Comparison of ENCODE assay signal across 8 mouse cellular contexts in the genomic region with DNA sequence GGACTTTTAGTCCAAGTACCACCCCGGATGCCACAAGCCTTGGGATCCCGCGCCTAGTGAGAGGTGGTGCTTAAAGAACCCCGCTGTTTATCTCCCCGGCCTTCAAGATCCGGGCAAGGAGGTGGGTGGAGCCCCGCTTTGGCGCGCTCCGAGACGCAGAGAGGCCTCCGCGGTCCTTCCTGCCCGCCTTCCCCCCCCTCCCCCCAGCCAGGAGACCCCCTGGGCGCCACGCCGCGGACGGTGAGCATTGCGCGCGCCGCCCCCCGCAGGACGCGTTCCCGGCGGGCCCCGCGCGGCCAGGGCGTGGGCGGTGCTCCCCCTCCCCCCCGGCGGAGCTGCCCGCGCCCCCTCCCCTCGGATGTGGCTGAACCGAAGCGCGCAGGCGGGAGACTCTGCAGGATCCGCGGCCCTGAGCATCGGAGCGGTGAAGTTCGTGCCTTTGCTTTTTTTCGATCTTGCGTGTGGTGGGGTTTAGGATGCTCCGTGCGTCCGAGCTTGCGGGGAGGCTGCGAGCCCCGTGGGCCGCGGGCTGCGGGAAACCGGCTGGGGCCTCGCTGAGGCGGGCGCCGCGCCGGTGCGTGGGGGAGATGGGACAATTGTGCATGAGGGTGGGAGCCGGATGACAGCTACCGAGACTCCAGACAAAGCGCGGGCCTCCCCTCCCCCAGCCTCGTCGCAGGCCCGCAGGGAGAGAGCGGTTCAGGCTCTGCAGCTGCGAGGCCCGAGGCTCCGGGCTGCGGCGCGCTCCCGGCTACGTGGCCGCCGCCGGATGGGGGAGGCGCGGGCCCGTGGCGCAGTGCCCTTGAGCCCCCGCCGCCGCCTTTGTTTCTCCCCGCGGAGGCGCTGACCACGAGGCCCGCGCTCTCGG. TPM values are rescaled to one million over a fixed set of nuclear protein-coding genes. Genes with fewer than 3 reads are reported as not detected.
DNase-seq lines count a peak whose midpoint lies in the region; ATAC-seq and TF ChIP-seq lines count a peak whose summit lies in the region.

A gene (plus strand): TSS at position 50 of the 868 bp plus-strand sequence.

- intact Hi-C loops in left cerebral cortex, postnatal 10 days (cut with DNase I): loop anchor here (10.0 kb wide), 1 partner anchor 384 kb away; no protein-coding TSS in a partner anchor

- TF ChIP-seq CTCF in hindbrain, postnatal 0 days (IDR thresholded peaks at IDR 0.05; ENCODE audit: low read depth): no peak

- H3K9me3 ChIP-seq in hindbrain, postnatal 0 days (ENCODE audit: low read length): no peaks in the 10 kb centered on the region

- H3K4me2 ChIP-seq in hindbrain, postnatal 0 days (ENCODE audit: low read depth, low read length): peak within 1 kb of the TSS; percentile 74

- under 1% methylated on average over 89 of the region's 99 CpGs for WGBS in hindbrain, postnatal 0 days

- peak within 1 kb of the TSS; percentile 100 for H3K9ac ChIP-seq in hindbrain, postnatal 0 days (replicated peaks; ENCODE audit: low read length)

- ATAC-seq in common myeloid progenitor, adult 5-6 weeks (replicated peaks; ENCODE audit: low read depth, poor library complexity, severe bottlenecking): peak; percentile 53
- ATAC-seq in hindbrain, postnatal 0 days: peak; percentile 86
- ATAC-seq in megakaryocyte progenitor cell, adult 5-6 weeks (replicated peaks; ENCODE audit: poor library complexity): peak; percentile 49

- H3K27me3 ChIP-seq in hindbrain, postnatal 0 days (ENCODE audit: insufficient read depth, low read length): no peaks in the 10 kb centered on the region

- peaks cover 15% of the 10 kb centered on the region for H3K4me1 ChIP-seq in hindbrain, postnatal 0 days (ENCODE audit: insufficient read depth, low read length)

- peak within 1 kb of the TSS; percentile 100 for H3K4me3 ChIP-seq in hindbrain, postnatal 0 days (ENCODE audit: low read length)

- peak within 1 kb of the TSS; percentile 100 for H3K27ac ChIP-seq in hindbrain, postnatal 0 days

- peak; percentile 58 for DNase-seq in adipocyte (ENCODE audit: low spot score)
- peak; percentile 44 to 63 for DNase-seq in gastrocnemius, adult 8-10 months (ENCODE audit: low spot score in 2 of 2)
- peak; percentile 96 for DNase-seq in hindbrain, postnatal 0 days (ENCODE audit: low spot score)
- peak; percentile 74 to 95 for DNase-seq in left cerebral cortex, postnatal 10 days (ENCODE audit: extremely low spot score in 1 of 2, low spot score in 2 of 2)
- DNase-seq in right cerebral cortex, postnatal 36 days (ENCODE audit: low spot score in 2 of 2): peak; percentile 59 to 67
- peak; percentile 73 to 83 for DNase-seq in urinary bladder, postnatal 4 days (ENCODE audit: low spot score in 2 of 2)

- peaks cover 14% of the 10 kb centered on the region for H3K36me3 ChIP-seq in hindbrain, postnatal 0 days (ENCODE audit: insufficient read depth, low read length)

RNA-seq across cellular contexts. Expression of the gene that starts here (rescaled TPM):
- 503 and 530 TPM in 2 replicates for total RNA-seq in common myeloid progenitor, adult 5-6 weeks (2017)
- total RNA-seq in gastrocnemius, adult 8-10 months (2022): 10 to 100 TPM; 42.8 to 52.3 (median 46.3) TPM
- total RNA-seq in hindbrain, postnatal 0 days (2014; rRNA removed): 82.1 and 87.9 TPM in 2 replicates
- polyA plus RNA-seq in hindbrain, postnatal 0 days (2015; fragmentation: Nextera tagmentation; extraction: Ambion mirVana): 463 and 522 TPM in 2 replicates
- 100 to 1,000 TPM; 171 to 176 TPM for total RNA-seq in left cerebral cortex, postnatal 10 days (2021)
- 277 and 292 TPM in 2 replicates for total RNA-seq in megakaryocyte progenitor cell, adult 5-6 weeks (2015)
- 426 and 503 TPM in 2 replicates for total RNA-seq in megakaryocyte progenitor cell, adult 5-6 weeks (2017)

Comparison
In these comparisons a context has a peak if more than half of its experiments do, and no peak if none do; other contexts are left out.
1. Peak in every context shown above with its lines: DNase-seq, ATAC-seq, H3K4me3 ChIP-seq and H3K27ac ChIP-seq.